Mouse (Mus musculus) ES-E14 (cell line): ENCODE measurements at regions not wholly inside any gene's neighbourhood (a gene's known extent, or its start where the extent isn't known, plus 50 kb on each side); places are given as distances from the start of the nearest gene placed in this dataset.

Experiments
- DNase-seq: peaks from one replicate; pipeline ENCODE4 v3.0.0-alpha.2; 2013; ENCODE audit warnings: low read depth, low spot score
- H3K27ac ChIP-seq: 2 replicates; pipeline ENCODE4 v1.5.1; 2012; ENCODE audit warnings: low read depth, mild to moderate bottlenecking, low read length, moderate library complexity, mixed read lengths; ENCODE audit not compliant: poor library complexity, insufficient read depth, severe bottlenecking
- H3K36me3 ChIP-seq: 2 replicates; pipeline ENCODE4 v1.6.1; 2012; ENCODE audit warnings: mild to moderate bottlenecking, low read length, moderate library complexity, mixed read lengths; ENCODE audit not compliant: control insufficient read depth, poor library complexity, insufficient read depth, severe bottlenecking
- H3K4me1 ChIP-seq, 2 experiments: fragments of 150-350 bp in 1 of 2; sonication (generic) in 1 of 2; 2 replicates each; pipeline ENCODE4 v1.6.1; 2012; ENCODE audit warnings: low read length in 2 of 2, mild to moderate bottlenecking in 1 of 2, mixed read lengths in 1 of 2; ENCODE audit not compliant: control insufficient read depth in 2 of 2, insufficient read depth in 2 of 2, poor library complexity in 1 of 2
- H3K4me3 ChIP-seq, 2 experiments: fragments of 150-350 bp in 1 of 2; sonication (generic) in 1 of 2; 2 replicates each; pipeline ENCODE4 v1.5.1; 2012; ENCODE audit warnings: low read length in 2 of 2, low read depth in 1 of 2, mild to moderate bottlenecking in 1 of 2, mixed read lengths in 1 of 2; ENCODE audit not compliant: insufficient read depth in 1 of 2, poor library complexity in 1 of 2, severe bottlenecking in 1 of 2
- H3K9ac ChIP-seq: 2 replicates; pipeline ENCODE4 v1.6.1; 2012; ENCODE audit warnings: low read depth, mild to moderate bottlenecking, low read length, mixed read lengths; ENCODE audit not compliant: poor library complexity, insufficient read depth, severe bottlenecking
- H3K9me3 ChIP-seq: fragments of 150-350 bp; sonication (generic); 2 replicates; pipeline ENCODE4 v1.6.1; 2012; ENCODE audit warnings: low read depth, mild to moderate bottlenecking, low read length; ENCODE audit not compliant: control insufficient read depth, insufficient read depth
- CHD2 ChIP-seq: IDR thresholded peaks from 2 replicates; pipeline ENCODE4 v1.6.1; 2014; ENCODE audit warnings: mild to moderate bottlenecking, low read depth, low read length, inconsistent platforms
- HCFC1 ChIP-seq: IDR thresholded peaks from 2 replicates; pipeline ENCODE4 v1.6.1; 2012; ENCODE audit warnings: low read length, inconsistent platforms, borderline replicate concordance; ENCODE audit not compliant: insufficient read depth
- MAFK ChIP-seq: IDR thresholded peaks from 2 replicates; pipeline ENCODE4 v1.6.1; 2014; ENCODE audit warnings: mild to moderate bottlenecking, low read depth, low read length, inconsistent platforms; ENCODE audit not compliant: insufficient read depth
- ZC3H11A ChIP-seq: IDR thresholded peaks from 2 replicates; pipeline ENCODE4 v1.6.1; 2012; ENCODE audit warnings: low read depth, mild to moderate bottlenecking, inconsistent platforms, low read length, borderline replicate concordance
- ZNF384 ChIP-seq: IDR thresholded peaks from 2 replicates; pipeline ENCODE4 v1.6.1; 2012; ENCODE audit warnings: low read depth, low read length, inconsistent platforms
- in situ Hi-C, 2 experiments: fragments of 600-800 bp; cut with MboI; formaldehyde crosslinking; loops; one replicate each; pipeline ENCODE4 v1.15.1; 2025; ENCODE audit warnings: low sequenced_read_pairs in 2 of 2, inconsistent platforms in 1 of 2; ENCODE audit not compliant: unreplicated experiment in 2 of 2

DNA sequence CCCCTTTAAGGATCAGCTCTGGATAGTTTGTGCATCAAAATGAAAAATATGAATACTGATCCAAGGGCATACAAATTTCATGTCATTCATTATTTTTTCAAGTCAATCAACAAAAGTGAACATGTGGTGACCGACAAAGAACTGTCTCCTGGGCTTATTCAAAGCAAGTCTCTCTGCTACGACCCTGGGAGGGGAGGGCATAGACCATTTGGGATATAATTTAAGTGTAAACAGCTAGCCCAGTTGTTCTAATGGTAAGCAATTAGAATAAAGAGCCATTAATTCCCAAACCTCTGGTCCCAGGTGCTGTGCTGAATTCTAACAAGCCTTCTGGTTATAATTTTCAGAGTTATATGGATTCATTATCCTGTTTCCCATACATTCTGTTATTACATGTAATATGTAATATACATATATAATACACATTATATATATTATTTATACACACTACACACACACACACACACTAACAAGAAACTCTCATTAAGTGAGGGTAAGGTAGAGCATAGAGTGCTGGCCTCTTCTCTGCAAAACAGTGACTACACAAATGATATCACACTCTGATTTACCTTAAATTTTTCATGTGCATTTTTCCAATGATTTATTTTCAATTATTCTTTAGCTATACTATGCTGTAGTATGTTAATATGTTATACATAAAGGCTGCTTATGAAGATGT, 453.0 kb upstream of the Cblb start:
- Histone ChIP-seq H3K27ac (no peak overlapping the region), H3K4me3 (no peak overlapping the region), H3K36me3 (no peaks in the 10 kb centered on the region), H3K4me1 (no peaks in the 10 kb centered on the region), H3K9ac (no peak overlapping the region), H3K9me3 (no peaks in the 10 kb centered on the region)
- in situ Hi-C loops, result no loop called here
- TF ChIP-seq ZC3H11A, result no peak
- TF ChIP-seq CHD2, result no peak
- no peak for TF ChIP-seq MAFK
- no peak for TF ChIP-seq ZNF384
- TF ChIP-seq HCFC1, result no peak
- no peak for DNase-seq

DNA sequence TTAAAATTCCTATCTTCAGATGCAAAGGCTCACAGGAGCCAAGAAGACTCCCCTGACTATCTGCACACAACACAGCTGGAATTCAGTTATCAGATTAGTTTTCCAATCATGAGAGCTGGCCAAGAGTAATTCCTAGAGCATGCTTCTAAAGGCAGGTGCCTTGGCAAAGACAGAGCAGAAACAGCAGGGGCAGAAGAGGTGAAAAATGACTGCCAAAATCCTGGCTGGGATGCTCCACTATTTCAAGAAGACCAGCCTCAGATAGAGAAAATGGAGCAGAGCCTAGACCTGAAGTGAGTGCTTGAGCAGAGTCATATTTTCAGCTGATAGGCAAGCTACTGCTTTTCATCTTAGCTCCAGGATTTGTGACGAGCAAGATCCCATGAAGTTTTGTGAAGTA, 450.5 kb upstream of the Cblb start:
- Histone ChIP-seq H3K9ac (no peak overlapping the region), H3K27ac (no peak overlapping the region), H3K4me3 (no peak overlapping the region), H3K4me1 (no peaks in the 10 kb centered on the region), H3K9me3 (no peaks in the 10 kb centered on the region), H3K36me3 (no peaks in the 10 kb centered on the region)
- no peak for TF ChIP-seq HCFC1
- TF ChIP-seq CHD2, result no peak
- no peak for DNase-seq
- in situ Hi-C loops, result no loop called here

DNA sequence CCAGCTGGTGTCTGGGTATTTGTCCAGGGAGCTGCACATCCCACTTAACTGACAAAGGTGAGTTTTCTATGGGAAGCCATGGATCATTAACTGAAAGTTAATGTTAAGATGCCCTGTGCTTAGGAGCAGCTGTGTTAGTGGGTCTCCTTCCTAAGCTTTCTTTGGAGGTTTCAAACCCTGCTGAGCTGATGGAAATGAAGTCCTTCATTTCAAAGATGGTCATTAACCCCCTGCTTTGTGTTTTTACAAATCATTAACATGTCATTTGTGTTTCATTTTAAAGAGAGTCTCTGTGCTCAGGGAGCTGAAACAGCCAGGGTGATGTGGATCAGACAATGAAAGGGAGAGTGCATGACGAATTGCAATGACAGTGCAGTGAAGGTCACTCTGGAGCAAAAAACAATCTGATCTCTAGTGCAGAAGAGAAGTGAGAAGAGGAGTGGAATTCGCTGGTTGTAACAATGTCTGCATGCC, 441.1 kb upstream of the Cblb start:
- peak; percentile 36 for DNase-seq
- no peaks in the 10 kb centered on the region for H3K9me3 ChIP-seq
- H3K9ac ChIP-seq, result no peak overlapping the region
- H3K36me3 ChIP-seq, result no peaks in the 10 kb centered on the region
- no peak overlapping the region for H3K4me3 ChIP-seq
- H3K27ac ChIP-seq, result no peak overlapping the region
- in situ Hi-C loops, result no loop called here
- no peaks in the 10 kb centered on the region for H3K4me1 ChIP-seq
- TF ChIP-seq ZC3H11A (no peak), CHD2 (no peak), MAFK (no peak), ZNF384 (no peak), HCFC1 (no peak)

DNA sequence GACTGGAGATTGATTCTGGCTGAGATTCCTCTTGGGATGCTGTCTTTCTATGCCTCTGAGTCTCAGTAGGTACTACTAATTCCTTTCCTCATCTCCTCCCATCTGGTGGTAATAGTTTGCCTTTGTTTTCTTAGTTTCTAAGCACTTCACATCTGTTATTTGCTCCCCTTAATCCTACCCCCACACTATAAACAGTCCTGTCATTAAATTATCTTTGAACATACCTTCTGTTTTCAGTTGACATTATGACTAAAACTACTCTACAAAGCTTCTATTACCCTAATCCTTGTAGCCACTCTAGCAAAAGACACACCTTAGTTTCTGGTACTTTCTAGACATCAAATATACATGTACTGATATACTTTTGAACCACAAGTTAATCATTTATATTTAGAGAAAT, 413.4 kb upstream of the Cblb start:
- Histone ChIP-seq H3K4me3 (no peak overlapping the region), H3K9ac (no peak overlapping the region), H3K9me3 (no peaks in the 10 kb centered on the region), H3K36me3 (no peaks in the 10 kb centered on the region), H3K27ac (no peak overlapping the region), H3K4me1 (no peaks in the 10 kb centered on the region)
- DNase-seq, result no peak
- in situ Hi-C loops, result no loop called here
- TF ChIP-seq HCFC1 (no peak), MAFK (no peak), ZC3H11A (no peak), CHD2 (no peak), ZNF384 (no peak)

DNA sequence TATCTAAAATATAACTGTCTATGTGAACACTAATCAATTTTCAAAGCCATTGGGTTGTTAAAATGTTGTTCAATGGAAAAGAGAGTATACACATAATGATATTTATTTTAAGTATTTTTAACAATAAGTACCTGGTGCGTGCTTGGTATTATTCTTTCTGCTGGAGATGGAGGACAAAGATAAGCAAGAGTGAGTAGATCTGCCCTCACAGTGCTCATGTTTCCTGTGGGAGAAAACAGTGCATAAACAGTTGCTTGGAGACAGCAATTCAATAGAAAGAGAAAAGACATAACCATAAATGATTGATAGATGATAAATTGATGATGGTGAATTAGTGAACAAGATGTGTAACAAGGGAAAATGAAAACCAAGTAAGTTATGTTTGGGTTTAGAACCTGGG, 384.4 kb upstream of the Cblb start:
- in situ Hi-C loops, result no loop called here
- TF ChIP-seq ZC3H11A (no peak), HCFC1 (no peak), MAFK (no peak), ZNF384 (no peak), CHD2 (no peak)

More for the DNA sequence above, 384.4 kb upstream of the Cblb start:
- Histone ChIP-seq H3K4me1 (no peaks in the 10 kb centered on the region), H3K9ac (no peak overlapping the region), H3K36me3 (no peaks in the 10 kb centered on the region), H3K9me3 (no peaks in the 10 kb centered on the region), H3K27ac (no peak overlapping the region), H3K4me3 (no peak overlapping the region)
- no peak for DNase-seq
